In genomic region chr11:98941341-98941825, GRCm38 (mm10) we compare ENCODE assay signal across 8 mouse cellular contexts. TPM values are rescaled to one million over a fixed set of nuclear protein-coding genes. Genes with fewer than 3 reads are reported as not detected.
DNase-seq lines count a peak whose midpoint lies in the region; ATAC-seq and TF ChIP-seq lines count a peak whose summit lies in the region.

No protein-coding gene starts in this region.

- H3K9ac ChIP-seq in heart, embryonic 11.5 days (ENCODE audit: low read depth, low read length) = peak overlapping the region; percentile 77
- H3K9ac ChIP-seq in kidney, embryonic 16.5 days (replicated peaks; ENCODE audit: low read length) = peak overlapping the region; percentile 70
- H3K9ac ChIP-seq in lung, postnatal 0 days (replicated peaks; ENCODE audit: low read depth) = peak overlapping the region; percentile 54

- H3K4me1 ChIP-seq in heart, embryonic 11.5 days (ENCODE audit: control insufficient read depth, insufficient read depth, low read length) = peaks cover 88% of the 10 kb centered on the region
- peaks cover 83% of the 10 kb centered on the region for H3K4me1 ChIP-seq in kidney, embryonic 16.5 days (ENCODE audit: insufficient read depth, low read length)
- peaks cover 64% of the 10 kb centered on the region for H3K4me1 ChIP-seq in lung, postnatal 0 days (ENCODE audit: insufficient read depth, low read depth, low read length)

- no peaks in the 10 kb centered on the region for H3K27me3 ChIP-seq in heart, embryonic 11.5 days (ENCODE audit: control insufficient read depth, insufficient read depth, low read length)
- no peaks in the 10 kb centered on the region for H3K27me3 ChIP-seq in kidney, embryonic 16.5 days (ENCODE audit: insufficient read depth, low read length)
- no peaks in the 10 kb centered on the region for H3K27me3 ChIP-seq in lung, postnatal 0 days (replicated peaks; ENCODE audit: insufficient read depth, low read length)

- H3K27ac ChIP-seq in heart, embryonic 11.5 days (ENCODE audit: low read depth, low read length) = peak overlapping the region; percentile 100
- peak overlapping the region; percentile 98 for H3K27ac ChIP-seq in kidney, embryonic 16.5 days (ENCODE audit: low read length)
- peak overlapping the region; percentile 98 for H3K27ac ChIP-seq in lung, postnatal 0 days (ENCODE audit: low read length)

- no peak for ATAC-seq in heart, embryonic 11.5 days (replicated peaks; ENCODE audit: insufficient number of reproducible peaks, low FRiP score, low TSS enrichment)
- ATAC-seq in kidney, embryonic 16.5 days (ENCODE audit: low FRiP score, low TSS enrichment) = no peak
- peak; percentile 9; the same call in 1 of the 2 replicates for ATAC-seq in lung, postnatal 0 days
- ATAC-seq in CD4-positive, CD25-positive, alpha-beta regulatory T cell, adult 4 months = no peak

- DNase-seq in right cerebral cortex, postnatal 10 days (ENCODE audit: low spot score in 2 of 2) = peak; percentile 86 to 87
- DNase-seq in right cerebral cortex, postnatal 36 days (ENCODE audit: low spot score in 2 of 2) = no peak
- peak; percentile 84 to 87 for DNase-seq in cerebellum, adult 18-20 months
- DNase-seq in lung, postnatal 0 days (ENCODE audit: low spot score) = peak; percentile 84
- peak; percentile 56 for DNase-seq in testis, postnatal 14 days (ENCODE audit: low spot score)

- H3K36me3 ChIP-seq in heart, embryonic 11.5 days (ENCODE audit: control insufficient read depth, insufficient read depth, low read length) = no peaks in the 10 kb centered on the region
- H3K36me3 ChIP-seq in kidney, embryonic 16.5 days (ENCODE audit: insufficient read depth, low read length) = no peaks in the 10 kb centered on the region
- H3K36me3 ChIP-seq in lung, postnatal 0 days (ENCODE audit: insufficient read depth, low read length) = no peaks in the 10 kb centered on the region

- 3% methylated on average over 12 of the region's 12 CpGs for WGBS in heart, embryonic 11.5 days (ENCODE audit: insufficient replicate concordance)
- WGBS in kidney, embryonic 16.5 days = under 1% methylated on average over 12 of the region's 12 CpGs
- 3% methylated on average over 12 of the region's 12 CpGs for WGBS in lung, postnatal 0 days

- peak overlapping the region; percentile 63 for H3K4me3 ChIP-seq in heart, embryonic 11.5 days (ENCODE audit: low read depth, low read length)
- peak overlapping the region; percentile 43 for H3K4me3 ChIP-seq in kidney, embryonic 16.5 days (ENCODE audit: low read length)
- peak overlapping the region; percentile 40 for H3K4me3 ChIP-seq in lung, postnatal 0 days (ENCODE audit: low read depth, low read length)

- no peak for TF ChIP-seq EP300 in lung, postnatal 0 days (IDR thresholded peaks at IDR 0.05)

- no peaks in the 10 kb centered on the region for H3K9me3 ChIP-seq in heart, embryonic 11.5 days (replicated peaks; ENCODE audit: control insufficient read depth, low read length)
- H3K9me3 ChIP-seq in kidney, embryonic 16.5 days (ENCODE audit: low read length) = no peaks in the 10 kb centered on the region
- H3K9me3 ChIP-seq in lung, postnatal 0 days (ENCODE audit: low read length) = no peaks in the 10 kb centered on the region

- H3K4me2 ChIP-seq in heart, embryonic 11.5 days = peak overlapping the region; percentile 75
- peak overlapping the region; percentile 92 for H3K4me2 ChIP-seq in kidney, embryonic 16.5 days (replicated peaks; ENCODE audit: low read depth, low read length)
- H3K4me2 ChIP-seq in lung, postnatal 0 days (replicated peaks; ENCODE audit: low read depth, low read length) = peak overlapping the region; percentile 96

- no peak for TF ChIP-seq CTCF in lung, postnatal 0 days (IDR thresholded peaks at IDR 0.05)

RNA-seq across cellular contexts. Expression of gene Rara, which starts 13.8 kb away (rescaled TPM):
- 34.9 and 36.6 TPM in 2 replicates for polyA plus RNA-seq in heart, embryonic 11.5 days (2014; fragmentation: Nextera tagmentation; extraction: Ambion mirVana)
- polyA plus RNA-seq in kidney, embryonic 16.5 days (2015; fragmentation: Nextera tagmentation; extraction: Ambion mirVana) = 31.4 and 32.5 TPM in 2 replicates
- polyA plus RNA-seq in lung, postnatal 0 days (2015; fragmentation: Nextera tagmentation; extraction: Ambion mirVana) = 26.2 and 28.8 TPM in 2 replicates
- polyA plus RNA-seq in CD4-positive, CD25-positive, alpha-beta regulatory T cell, adult 4 months (2017; shearing (Covaris generic)) = 1 to 10 TPM; 8.6 to 8.9 TPM

RNA-seq across cellular contexts. Expression of gene Cdc6, which starts 33.8 kb away (rescaled TPM):
- 33.6 and 34.0 TPM in 2 replicates for polyA plus RNA-seq in heart, embryonic 11.5 days (2014; fragmentation: Nextera tagmentation; extraction: Ambion mirVana)
- polyA plus RNA-seq in kidney, embryonic 16.5 days (2015; fragmentation: Nextera tagmentation; extraction: Ambion mirVana) = 36.2 and 38.6 TPM in 2 replicates
- polyA plus RNA-seq in lung, postnatal 0 days (2015; fragmentation: Nextera tagmentation; extraction: Ambion mirVana) = 2.5 and 2.6 TPM in 2 replicates
- 1 to 10 TPM; 4.1 to 8.5 TPM for polyA plus RNA-seq in CD4-positive, CD25-positive, alpha-beta regulatory T cell, adult 4 months (2017; shearing (Covaris generic))

RNA-seq across cellular contexts. Expression of gene Gjd3, which starts 41.4 kb away (rescaled TPM):
- polyA plus RNA-seq in heart, embryonic 11.5 days (2014; fragmentation: Nextera tagmentation; extraction: Ambion mirVana) = 1.3 and 1.5 TPM in 2 replicates
- polyA plus RNA-seq in kidney, embryonic 16.5 days (2015; fragmentation: Nextera tagmentation; extraction: Ambion mirVana) = 0.59 TPM in 1 of 2 replicates, not detected in the other
- 0.56 and 1.0 TPM in 2 replicates for polyA plus RNA-seq in lung, postnatal 0 days (2015; fragmentation: Nextera tagmentation; extraction: Ambion mirVana)
- polyA plus RNA-seq in CD4-positive, CD25-positive, alpha-beta regulatory T cell, adult 4 months (2017; shearing (Covaris generic)) = not detected

Comparison
In these comparisons a context has a peak if more than half of its experiments do, and no peak if none do; other contexts are left out.
1. DNase-seq: peak in right cerebral cortex, postnatal 10 days (2 of 2), cerebellum, adult 18-20 months (2 of 2), lung, postnatal 0 days (single experiment) and testis, postnatal 14 days (single experiment); none in right cerebral cortex, postnatal 36 days (0 of 2).
2. Peak in every context shown above with its lines, with median percentiles within 50 percentile points of each other: H3K27ac ChIP-seq, H3K4me2 ChIP-seq, H3K4me3 ChIP-seq and H3K9ac ChIP-seq.